Mouse (Mus musculus): Measurements from ENCODE around the gene Rnf214.
A peak's percentile ranks its signal among the peaks of the same experiment; 100 is the strongest.

Rnf214 gene

DNA sequence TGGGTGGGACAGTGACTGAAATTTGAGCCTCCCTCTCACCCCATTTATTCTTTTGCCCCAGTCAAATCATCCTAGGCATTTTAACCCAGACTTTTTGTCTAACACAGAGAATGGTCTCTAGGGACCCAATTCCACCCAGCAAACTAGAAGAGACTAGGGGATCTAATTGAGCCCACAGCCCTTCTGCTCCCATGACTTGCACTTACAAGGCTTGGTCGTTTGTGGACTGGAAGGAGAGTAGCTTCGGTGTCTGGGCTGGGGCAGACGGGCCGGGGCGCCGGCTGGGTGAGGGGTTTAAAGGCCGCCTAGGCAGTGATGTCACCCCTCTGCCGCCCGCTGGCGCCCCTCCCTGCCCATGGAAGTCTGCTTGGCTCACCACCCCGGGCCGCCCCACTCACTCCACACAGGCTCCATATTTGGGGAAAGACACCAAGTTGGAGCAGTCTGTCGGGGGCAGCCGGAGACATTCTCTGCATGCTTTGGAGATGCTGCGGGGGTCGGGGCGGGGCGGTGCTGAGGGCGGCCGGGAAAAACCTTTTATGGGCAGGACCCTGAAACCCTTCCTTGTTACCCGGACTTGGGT, 29.0 kb upstream of the Rnf214 start, which contains the start of gene Tagln:
TSS of gene Tagln (minus strand) at position 431 of the 583 bp plus-strand sequence.
- DNase-seq (ENCODE audit: low spot score): no peak

- peak; percentile 45 for DNase-seq (ENCODE audit: low spot score)
Observed at GRCm38 (mm10) chr9:45932571-45933415, 26.1 kb upstream of the Rnf214 start.

- no peak for DNase-seq (ENCODE audit: low spot score)
Observed at GRCm38 (mm10) chr9:45931958-45932357, 25.2 kb upstream of the Rnf214 start.

DNA sequence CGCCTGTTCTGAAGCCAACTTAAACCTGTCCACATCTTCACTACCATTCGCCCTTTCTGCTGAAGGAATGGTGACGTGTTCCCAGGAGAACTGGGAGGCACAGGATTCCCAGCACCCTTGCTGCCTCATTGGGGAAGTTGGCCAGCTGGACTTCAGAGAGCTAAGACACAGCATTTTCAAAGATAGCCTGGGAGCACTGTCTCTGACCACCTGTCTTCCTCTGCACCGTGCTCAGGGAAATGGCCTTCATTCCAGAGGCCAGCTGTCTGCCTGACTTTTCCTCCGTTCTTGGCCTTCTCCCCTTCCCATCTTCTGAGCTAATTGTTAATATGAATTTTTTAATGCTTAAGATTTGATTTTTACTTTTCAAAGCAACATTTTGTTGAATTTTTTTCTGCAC, 22.6 kb upstream of the Rnf214 start:
- DNase-seq (ENCODE audit: low spot score): no peak

DNA sequence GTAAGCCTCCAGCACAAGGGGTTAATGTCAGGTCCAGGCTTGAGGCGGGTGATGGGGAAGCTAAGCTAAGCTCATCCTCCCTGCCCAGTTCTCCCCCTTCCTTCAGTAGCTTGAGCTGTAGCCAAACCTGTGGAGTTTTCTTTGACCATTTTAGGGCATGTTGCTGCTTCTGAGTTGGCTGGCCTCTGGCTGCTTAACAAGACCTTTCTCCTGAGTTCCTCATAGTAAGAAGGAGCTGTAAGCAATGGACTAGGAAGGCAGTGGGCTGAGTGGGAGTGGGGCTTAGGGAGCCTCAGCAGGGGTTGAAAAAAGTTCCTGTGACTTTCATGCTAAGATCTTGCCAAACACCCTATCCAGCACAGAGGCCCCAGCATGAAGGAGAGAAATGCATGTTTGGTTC, 13.2 kb upstream of the Rnf214 start:
- no peak for DNase-seq (ENCODE audit: low spot score)

DNA sequence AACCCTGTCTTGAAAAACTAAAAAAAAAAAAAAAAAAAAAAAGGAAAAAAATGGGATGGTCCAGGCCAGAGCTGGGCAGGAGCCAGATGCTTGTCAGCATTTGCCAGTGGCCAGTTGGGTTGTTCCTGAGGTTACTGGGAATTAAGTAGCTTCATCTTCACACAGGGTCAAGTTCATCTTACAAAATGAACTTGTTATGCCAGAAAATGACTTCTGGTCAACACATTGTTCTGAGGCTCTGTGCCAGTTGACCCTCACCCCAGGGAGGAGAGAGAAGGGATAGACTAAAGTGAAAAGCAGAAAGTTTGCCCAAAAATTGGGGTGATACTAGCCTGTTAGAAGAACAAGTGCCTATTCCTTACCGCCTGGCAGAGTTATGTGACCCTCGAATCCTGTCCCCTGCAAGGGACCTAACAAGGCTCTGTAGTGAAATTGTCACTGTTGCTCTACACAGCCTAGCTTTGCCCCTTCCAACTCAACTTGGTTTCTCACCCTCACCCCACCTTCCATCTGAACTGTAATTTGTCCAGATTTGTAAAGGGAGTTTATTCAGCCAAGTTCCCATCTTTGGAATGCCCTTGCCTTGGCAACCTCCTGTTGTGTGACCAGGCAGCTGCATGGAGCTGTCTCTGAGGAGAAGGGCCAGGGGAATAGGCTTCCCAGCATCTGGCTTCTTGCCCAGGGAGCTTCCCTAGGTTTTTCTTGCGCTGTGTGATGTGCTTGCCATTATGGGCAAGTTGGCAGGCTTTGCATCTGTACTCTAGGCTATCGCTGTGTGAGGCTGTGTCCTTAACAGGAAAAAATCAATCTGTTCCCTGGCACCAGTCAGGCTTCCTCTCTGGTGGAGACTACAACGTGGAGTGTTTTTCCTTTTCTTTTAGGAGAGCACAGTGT, 10.6 kb upstream of the Rnf214 start:
- DNase-seq (ENCODE audit: low spot score): peak; percentile 53

GRCm38 (mm10) chr9:45915659-45916058, 8.9 kb upstream of the Rnf214 start:
- DNase-seq (ENCODE audit: low spot score): no peak

GRCm38 (mm10) chr9:45911673-45912072, 5.0 kb upstream of the Rnf214 start:
- DNase-seq (ENCODE audit: low spot score): peak; percentile 29

- DNase-seq (ENCODE audit: low spot score): no peak
Observed at GRCm38 (mm10) chr9:45910995-45911394, 4.3 kb upstream of the Rnf214 start.

- DNase-seq (ENCODE audit: low spot score): no peak
Observed at GRCm38 (mm10) chr9:45907078-45907428, 342 bp upstream of the Rnf214 start.

GRCm38 (mm10) chr9:45905811-45906237, 887 bp downstream of the Rnf214 start:
- DNase-seq (ENCODE audit: low spot score): peak; percentile 22

DNA sequence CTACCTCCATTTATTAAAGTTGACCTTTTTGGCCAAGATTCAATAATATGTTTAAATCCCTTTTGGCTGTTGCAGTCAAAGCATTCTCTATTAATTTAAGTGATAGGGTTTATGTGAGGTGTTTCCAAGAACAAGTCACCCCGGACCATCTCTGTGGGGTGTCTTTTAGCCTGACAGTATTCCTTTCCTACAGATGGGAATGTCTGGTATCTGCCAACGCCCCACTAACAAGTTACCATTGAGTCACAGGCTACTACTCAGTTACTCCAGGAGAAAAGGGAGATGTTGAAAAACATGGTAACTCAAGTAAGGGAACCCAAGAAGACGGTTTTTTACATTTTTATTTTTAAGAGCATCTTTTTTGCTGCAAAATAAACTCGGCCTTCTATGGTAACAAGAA, 1.5 kb downstream of the Rnf214 start:
- no peak for DNase-seq (ENCODE audit: low spot score)

DNA sequence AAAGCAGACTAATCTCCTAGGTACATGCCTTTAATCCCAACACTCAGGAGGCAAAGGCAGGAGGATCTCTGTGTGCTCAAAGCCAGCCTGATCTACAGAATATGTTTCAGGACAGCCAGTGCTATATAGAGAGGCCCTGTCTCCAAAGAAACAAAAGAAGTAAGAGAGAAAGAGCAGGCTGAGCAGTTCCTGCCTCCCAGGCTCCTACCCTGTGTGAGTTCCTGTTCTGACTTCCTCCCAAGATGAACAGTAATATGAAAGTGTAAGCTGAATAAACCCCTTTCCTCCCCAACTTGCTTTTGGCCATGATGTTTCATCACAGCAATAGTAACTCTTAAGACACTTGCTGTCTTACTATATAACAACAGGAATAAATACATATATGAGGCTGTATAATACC, 13.0 kb downstream of the Rnf214 start:
- no peak for DNase-seq (ENCODE audit: low spot score)

GRCm38 (mm10) chr9:45877928-45878327, 28.8 kb downstream of the Rnf214 start:
- no peak for DNase-seq (ENCODE audit: low spot score)

DNA sequence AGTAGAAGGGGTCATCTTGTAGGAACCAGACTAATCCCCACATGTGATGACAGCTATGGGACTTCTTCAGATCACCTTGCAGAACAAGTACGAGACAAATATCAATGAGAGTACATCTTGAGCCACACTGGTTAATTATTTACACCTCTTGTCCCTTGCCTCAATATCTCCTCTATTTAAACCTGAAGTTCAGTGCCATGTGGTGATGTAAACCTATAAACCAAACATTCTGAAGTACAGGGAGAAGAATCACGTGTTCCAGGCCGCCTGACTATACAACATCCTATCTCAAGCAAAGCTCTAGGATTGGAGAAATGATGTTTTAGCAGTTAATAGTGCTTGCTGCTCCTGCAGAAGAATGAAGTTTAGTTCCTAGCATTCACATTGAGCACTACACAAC, 36.4 kb downstream of the Rnf214 start:
- no peak for DNase-seq (ENCODE audit: low spot score)

GRCm38 (mm10) chr9:45869181-45869580, 37.5 kb downstream of the Rnf214 start:
- DNase-seq (ENCODE audit: low spot score): no peak

DNA sequence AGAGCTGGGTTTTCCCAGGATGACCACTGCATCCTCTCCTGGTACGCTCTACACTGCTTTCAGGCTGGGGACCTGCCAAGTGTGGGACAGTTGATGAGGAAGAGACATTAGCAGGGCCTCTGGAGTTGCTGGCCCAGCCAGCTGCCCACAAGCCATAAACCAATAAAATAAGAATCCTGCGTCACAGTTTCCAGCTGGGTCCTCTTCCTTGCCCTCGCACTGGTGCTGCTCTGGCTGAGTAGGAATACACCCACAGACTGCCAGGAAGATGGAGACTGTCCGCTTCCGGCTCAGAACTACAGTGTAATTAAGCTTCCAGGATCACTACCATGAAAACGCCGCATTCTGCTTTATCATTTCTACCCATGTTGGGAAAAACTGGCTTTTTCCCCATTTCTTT, 44.9 kb downstream of the Rnf214 start:
- DNase-seq (ENCODE audit: low spot score): no peak

DNA sequence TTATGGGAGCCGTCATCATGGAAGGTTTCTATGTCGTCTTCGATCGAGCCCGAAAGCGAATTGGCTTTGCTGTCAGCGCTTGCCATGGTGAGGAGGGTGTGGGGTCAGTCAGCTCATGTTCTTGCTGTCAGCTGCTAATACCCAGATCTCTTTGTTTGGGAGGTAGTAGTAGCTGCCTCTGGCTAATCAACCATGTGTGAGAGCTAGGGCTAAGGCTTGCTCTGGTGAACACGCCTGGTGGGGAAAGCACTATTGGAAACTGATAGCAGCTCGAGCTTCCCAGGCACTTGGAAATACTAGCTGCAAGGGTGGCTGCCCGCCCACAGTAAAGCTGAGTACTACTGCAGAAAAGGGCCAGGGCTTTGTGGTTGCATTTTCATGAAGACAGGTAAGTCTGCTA, 47.3 kb downstream of the Rnf214 start:
- no peak for DNase-seq (ENCODE audit: low spot score)

- DNase-seq (ENCODE audit: low spot score): no peak
Observed at GRCm38 (mm10) chr9:45854136-45854535, 52.6 kb downstream of the Rnf214 start.

DNA sequence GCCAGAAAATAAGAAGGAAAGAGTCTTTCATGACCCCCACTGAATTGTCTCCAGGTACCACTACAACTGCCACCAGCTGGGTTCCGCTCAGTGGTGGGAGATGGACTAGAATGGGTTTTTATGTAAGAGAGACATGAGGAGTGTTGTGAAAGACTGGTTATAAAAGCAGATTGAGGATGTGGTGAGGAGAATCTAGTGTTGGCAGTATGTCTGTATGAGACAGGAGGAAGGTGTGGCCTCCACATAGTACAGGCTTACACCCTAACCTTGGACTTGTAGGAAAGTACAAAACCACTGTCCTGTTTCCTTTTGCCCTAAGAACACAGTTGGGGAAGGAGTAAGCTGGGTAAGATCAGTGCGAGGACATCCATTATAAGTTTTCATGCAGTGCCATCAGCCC, 53.0 kb downstream of the Rnf214 start:
- DNase-seq (ENCODE audit: low spot score): no peak

DNA sequence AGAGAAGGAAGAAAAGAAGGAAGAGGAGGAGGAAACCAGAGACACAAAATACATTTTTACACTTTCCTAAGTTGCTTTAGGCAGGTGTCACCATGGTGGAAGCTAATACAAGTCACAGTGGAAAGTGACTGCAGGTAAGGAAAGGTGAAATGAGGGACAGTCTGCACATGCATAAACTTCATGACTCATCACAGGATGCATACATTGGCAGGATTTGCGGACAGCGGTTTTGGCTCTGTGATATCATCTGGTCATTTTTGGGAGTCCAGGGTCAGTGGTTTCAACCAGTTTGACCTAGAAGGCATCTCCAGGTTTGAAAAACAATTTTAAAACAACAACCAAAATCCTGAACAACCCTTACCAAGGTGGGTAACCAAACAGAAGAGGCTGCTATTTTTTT, 54.9 kb downstream of the Rnf214 start:
- no peak for DNase-seq (ENCODE audit: low spot score)

DNA sequence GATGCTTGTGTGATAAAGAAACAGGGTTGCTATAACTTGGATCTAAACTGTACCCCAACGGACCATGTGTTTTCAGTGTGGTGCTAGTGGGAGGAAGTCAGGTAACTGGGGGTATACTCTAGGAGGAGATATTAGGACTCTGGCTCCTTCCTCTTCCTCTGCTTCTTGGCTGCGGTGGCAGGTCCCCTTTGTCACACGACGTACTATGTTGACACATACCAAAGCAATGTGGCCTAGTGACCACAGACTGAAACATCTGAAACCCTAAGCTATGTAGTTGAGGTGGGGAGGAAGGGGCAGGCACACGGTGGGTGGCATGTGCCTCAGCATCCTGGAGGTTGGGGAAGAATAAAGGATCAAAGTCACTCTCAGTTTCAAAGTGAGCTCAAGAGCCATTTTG, 55.4 kb downstream of the Rnf214 start:
- DNase-seq (ENCODE audit: low spot score): no peak

Measured in layer of hippocampus, adult 11-12 months (tissue).